Mouse (Mus musculus) cortical plate, adult 2 months (tissue): Measurements from ENCODE around the gene Lhfp.

ENCODE experiments used
- CTCF ChIP-seq: fragments of 200-500 bp; IDR thresholded peaks from 2 replicates; pipeline ENCODE4 v1.5.1; 2011; ENCODE audit warnings: mild to moderate bottlenecking, control low read depth, low read length; ENCODE audit not compliant: insufficient read depth; ENCODE audit errors: extremely low read depth
- POLR2A ChIP-seq: fragments of 200-500 bp; IDR thresholded peaks from 2 replicates; pipeline ENCODE4 v1.6.1; 2011; ENCODE audit warnings: mild to moderate bottlenecking, low read length, control low read depth; ENCODE audit not compliant: insufficient read depth; ENCODE audit errors: extremely low read depth

DNA sequence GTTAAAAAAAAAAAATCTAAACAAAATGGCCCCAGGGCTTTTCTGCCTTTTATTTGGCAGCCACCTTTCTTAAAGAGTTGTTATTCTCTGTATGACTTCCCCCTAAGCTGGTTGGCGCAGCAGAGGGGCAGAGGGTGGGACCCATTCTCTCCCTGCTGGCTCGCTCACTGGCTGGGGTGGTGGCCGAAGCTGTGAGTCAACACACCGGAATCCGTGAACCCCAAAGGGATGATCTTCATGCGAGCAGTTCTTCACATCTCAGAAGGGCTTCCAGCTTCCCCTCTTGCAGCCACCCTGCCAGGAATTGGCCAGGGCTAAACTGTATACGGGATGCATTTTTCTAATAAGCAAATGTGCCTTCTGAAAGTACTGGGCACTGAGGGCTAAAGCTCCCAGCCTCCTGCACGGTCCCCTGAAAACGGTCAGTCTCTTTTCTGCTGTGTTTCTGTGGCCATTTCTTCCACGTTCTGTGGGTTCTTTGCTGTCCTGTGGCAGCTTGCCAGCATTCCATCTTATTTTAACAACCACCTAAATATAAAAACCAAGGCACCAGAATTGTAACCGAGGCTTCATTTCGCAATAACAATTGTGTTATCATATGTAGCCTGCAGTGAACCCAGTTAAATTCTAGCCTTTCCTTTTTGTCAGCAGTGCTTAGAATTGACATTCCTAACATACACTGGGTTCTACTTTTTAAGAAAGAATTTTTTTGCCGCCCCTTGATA, 22.3 kb downstream of the Lhfp start:
- TF ChIP-seq CTCF (no peak), POLR2A (no peak)
